Mouse (Mus musculus): Measurements from ENCODE around the gene Peli2. TPM values are rescaled to one million over a fixed set of nuclear protein-coding genes. Genes with fewer than 3 reads are reported as not detected.

The Peli2 gene
- polyA plus RNA-seq, 1 experiment from 2014 or later = 8.0 TPM

- no peaks in the 10 kb centered on the region for H3K27me3 ChIP-seq (replicated peaks; ENCODE audit: control insufficient read depth, insufficient read depth, low read length)
- ATAC-seq = peak; percentile 64; the same call in 1 of the 2 replicates
- WGBS = 36% methylated on average over 4 of the region's 4 CpGs
- no peak overlapping the region for H3K4me3 ChIP-seq (ENCODE audit: low read length)
- no peak overlapping the region for H3K27ac ChIP-seq (ENCODE audit: low read depth, low read length)
- no peak overlapping the region for H3K9ac ChIP-seq (ENCODE audit: low read depth, low read length)
- no peaks in the 10 kb centered on the region for H3K36me3 ChIP-seq (ENCODE audit: control insufficient read depth, insufficient read depth, low read length)
- no peak overlapping the region for H3K4me2 ChIP-seq (ENCODE audit: low read length)
- H3K9me3 ChIP-seq (ENCODE audit: control insufficient read depth, low read length) = no peaks in the 10 kb centered on the region
- H3K4me1 ChIP-seq (ENCODE audit: control insufficient read depth, insufficient read depth, low read depth, low read length) = peaks cover 10% of the 10 kb centered on the region
Observed at GRCm38 (mm10) chr14:48143141-48143540, 22.5 kb downstream of the Peli2 start.

GRCm38 (mm10) chr14:48144330-48144729, 23.7 kb downstream of the Peli2 start:
- no peaks in the 10 kb centered on the region for H3K9me3 ChIP-seq (ENCODE audit: control insufficient read depth, low read length)
- H3K4me3 ChIP-seq (ENCODE audit: low read length) = no peak overlapping the region
- no peak for ATAC-seq
- H3K9ac ChIP-seq (ENCODE audit: low read depth, low read length) = no peak overlapping the region
- H3K36me3 ChIP-seq (ENCODE audit: control insufficient read depth, insufficient read depth, low read length) = no peaks in the 10 kb centered on the region
- no peaks in the 10 kb centered on the region for H3K27me3 ChIP-seq (replicated peaks; ENCODE audit: control insufficient read depth, insufficient read depth, low read length)
- H3K27ac ChIP-seq (ENCODE audit: low read depth, low read length) = no peak overlapping the region
- H3K4me2 ChIP-seq (ENCODE audit: low read length) = no peak overlapping the region
- 93% methylated on average over 17 of the region's 17 CpGs for WGBS
- peaks cover 10% of the 10 kb centered on the region for H3K4me1 ChIP-seq (ENCODE audit: control insufficient read depth, insufficient read depth, low read depth, low read length)

- no peak for ATAC-seq
- 87% methylated on average over 6 of the region's 6 CpGs for WGBS
- Histone ChIP-seq H3K4me2 (ENCODE audit: low read length) (no peak overlapping the region), H3K27ac (ENCODE audit: low read depth, low read length) (no peak overlapping the region), H3K4me3 (ENCODE audit: low read length) (no peak overlapping the region), H3K27me3 (replicated peaks; ENCODE audit: control insufficient read depth, insufficient read depth, low read length) (no peaks in the 10 kb centered on the region), H3K9ac (ENCODE audit: low read depth, low read length) (no peak overlapping the region), H3K9me3 (ENCODE audit: control insufficient read depth, low read length) (no peaks in the 10 kb centered on the region), H3K36me3 (ENCODE audit: control insufficient read depth, insufficient read depth, low read length) (no peaks in the 10 kb centered on the region), H3K4me1 (ENCODE audit: control insufficient read depth, insufficient read depth, low read depth, low read length) (peaks cover 7% of the 10 kb centered on the region)
Observed at GRCm38 (mm10) chr14:48147688-48148087, 27.1 kb downstream of the Peli2 start.

DNA sequence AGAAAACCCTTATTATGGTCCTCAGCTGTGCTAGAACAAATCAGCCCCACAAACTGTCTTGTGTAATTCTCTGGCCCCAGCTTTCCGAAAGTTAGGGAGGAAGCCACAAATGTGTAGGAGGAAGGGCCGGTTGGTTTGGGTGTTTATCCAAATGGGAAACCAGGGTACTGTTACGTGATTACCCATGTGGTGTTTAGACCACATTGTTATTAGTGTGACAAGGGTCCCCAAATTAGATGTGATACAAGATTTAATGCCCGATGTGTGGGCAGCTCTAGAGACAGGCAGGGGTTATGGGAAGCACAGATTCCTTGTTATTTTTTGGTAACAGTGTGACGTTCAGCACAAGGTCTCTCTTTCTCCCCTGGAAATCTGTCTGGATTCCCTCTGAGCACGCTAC, 28.0 kb downstream of the Peli2 start:
- no peak overlapping the region for H3K9ac ChIP-seq (ENCODE audit: low read depth, low read length)
- no peak for ATAC-seq
- no peaks in the 10 kb centered on the region for H3K27me3 ChIP-seq (replicated peaks; ENCODE audit: control insufficient read depth, insufficient read depth, low read length)
- no peak overlapping the region for H3K27ac ChIP-seq (ENCODE audit: low read depth, low read length)
- H3K4me1 ChIP-seq (ENCODE audit: control insufficient read depth, insufficient read depth, low read depth, low read length) = peaks cover 1% of the 10 kb centered on the region
- no peaks in the 10 kb centered on the region for H3K9me3 ChIP-seq (ENCODE audit: control insufficient read depth, low read length)
- H3K4me3 ChIP-seq (ENCODE audit: low read length) = no peak overlapping the region
- no peaks in the 10 kb centered on the region for H3K36me3 ChIP-seq (ENCODE audit: control insufficient read depth, insufficient read depth, low read length)
- no peak overlapping the region for H3K4me2 ChIP-seq (ENCODE audit: low read length)
- 87% methylated on average over 6 of the region's 6 CpGs for WGBS

GRCm38 (mm10) chr14:48149351-48149750, 28.7 kb downstream of the Peli2 start:
- H3K27me3 ChIP-seq (replicated peaks; ENCODE audit: control insufficient read depth, insufficient read depth, low read length) = no peaks in the 10 kb centered on the region
- H3K9me3 ChIP-seq (ENCODE audit: control insufficient read depth, low read length) = no peaks in the 10 kb centered on the region
- no peak overlapping the region for H3K9ac ChIP-seq (ENCODE audit: low read depth, low read length)
- H3K4me2 ChIP-seq (ENCODE audit: low read length) = no peak overlapping the region
- H3K36me3 ChIP-seq (ENCODE audit: control insufficient read depth, insufficient read depth, low read length) = no peaks in the 10 kb centered on the region
- no peak for ATAC-seq
- 88% methylated on average over 9 of the region's 9 CpGs for WGBS
- no peak overlapping the region for H3K4me3 ChIP-seq (ENCODE audit: low read length)
- H3K4me1 ChIP-seq (ENCODE audit: control insufficient read depth, insufficient read depth, low read depth, low read length) = no peaks in the 10 kb centered on the region
- no peak overlapping the region for H3K27ac ChIP-seq (ENCODE audit: low read depth, low read length)

- Histone ChIP-seq H3K36me3 (ENCODE audit: control insufficient read depth, insufficient read depth, low read length) (no peaks in the 10 kb centered on the region), H3K9ac (ENCODE audit: low read depth, low read length) (no peak overlapping the region), H3K9me3 (ENCODE audit: control insufficient read depth, low read length) (no peaks in the 10 kb centered on the region), H3K27me3 (replicated peaks; ENCODE audit: control insufficient read depth, insufficient read depth, low read length) (no peaks in the 10 kb centered on the region), H3K4me2 (ENCODE audit: low read length) (no peak overlapping the region), H3K4me3 (ENCODE audit: low read length) (no peak overlapping the region), H3K4me1 (ENCODE audit: control insufficient read depth, insufficient read depth, low read depth, low read length) (peaks cover 2% of the 10 kb centered on the region; the same call in 1 of the 2 replicates), H3K27ac (ENCODE audit: low read depth, low read length) (no peak overlapping the region)
- no peak for ATAC-seq
- 95% methylated on average over 1 of the region's 1 CpGs for WGBS
Observed at GRCm38 (mm10) chr14:48150903-48151302, 30.3 kb downstream of the Peli2 start.

DNA sequence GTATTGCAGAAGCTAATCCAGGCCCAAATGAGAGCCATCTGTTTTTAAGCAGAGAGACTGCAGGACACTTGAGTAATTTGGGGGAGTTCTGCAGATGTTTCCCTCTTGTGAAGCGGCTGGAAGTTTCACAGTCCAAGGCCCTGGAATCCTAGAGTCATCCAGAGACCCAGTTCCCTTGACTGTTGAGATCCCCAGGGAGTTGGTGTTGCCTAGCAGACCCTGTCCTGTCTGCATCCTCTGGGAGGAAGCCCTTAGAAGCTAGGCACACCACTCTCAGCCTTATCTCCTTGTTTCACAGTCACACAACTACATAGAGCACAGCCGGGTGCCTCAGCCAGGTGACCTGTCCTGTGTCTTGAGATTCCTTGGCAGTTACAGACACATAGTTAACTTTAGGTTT, 30.9 kb downstream of the Peli2 start:
- WGBS = 90% methylated on average over 2 of the region's 2 CpGs
- Histone ChIP-seq H3K9me3 (ENCODE audit: control insufficient read depth, low read length) (no peaks in the 10 kb centered on the region), H3K4me3 (ENCODE audit: low read length) (no peak overlapping the region), H3K9ac (ENCODE audit: low read depth, low read length) (no peak overlapping the region), H3K36me3 (ENCODE audit: control insufficient read depth, insufficient read depth, low read length) (no peaks in the 10 kb centered on the region), H3K27me3 (replicated peaks; ENCODE audit: control insufficient read depth, insufficient read depth, low read length) (no peaks in the 10 kb centered on the region), H3K27ac (ENCODE audit: low read depth, low read length) (no peak overlapping the region), H3K4me2 (ENCODE audit: low read length) (no peak overlapping the region), H3K4me1 (ENCODE audit: control insufficient read depth, insufficient read depth, low read depth, low read length) (peaks cover 2% of the 10 kb centered on the region; the same call in 1 of the 2 replicates)
- no peak for ATAC-seq

DNA sequence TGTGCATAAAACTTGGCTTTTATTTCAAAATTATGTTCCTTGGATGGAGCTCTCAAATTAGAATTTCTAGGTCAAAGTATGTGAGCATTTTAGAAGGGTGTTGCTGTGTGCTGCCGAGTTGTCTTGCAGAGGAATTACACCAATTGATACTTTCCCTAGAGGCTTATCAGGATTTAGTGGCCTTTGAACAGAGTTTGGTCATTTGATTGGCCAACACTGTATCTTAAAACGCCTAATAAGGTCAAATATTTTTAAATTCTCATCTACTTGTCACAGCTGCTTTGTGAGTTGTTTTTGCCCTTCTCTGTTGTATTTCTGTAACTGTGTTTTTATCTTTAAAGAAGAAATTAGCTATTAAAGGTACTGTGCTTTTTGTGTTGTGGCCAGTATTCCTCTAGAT, 32.4 kb downstream of the Peli2 start:
- WGBS = 82% methylated on average over 2 of the region's 2 CpGs
- no peak for ATAC-seq
- H3K27me3 ChIP-seq (replicated peaks; ENCODE audit: control insufficient read depth, insufficient read depth, low read length) = no peaks in the 10 kb centered on the region

GRCm38 (mm10) chr14:48153865-48154511, 33.4 kb downstream of the Peli2 start:
- Histone ChIP-seq H3K4me1 (ENCODE audit: control insufficient read depth, insufficient read depth, low read depth, low read length) (peaks cover 2% of the 10 kb centered on the region; the same call in 1 of the 2 replicates), H3K9ac (ENCODE audit: low read depth, low read length) (no peak overlapping the region), H3K9me3 (ENCODE audit: control insufficient read depth, low read length) (no peaks in the 10 kb centered on the region), H3K27ac (ENCODE audit: low read depth, low read length) (no peak overlapping the region), H3K27me3 (replicated peaks; ENCODE audit: control insufficient read depth, insufficient read depth, low read length) (no peaks in the 10 kb centered on the region), H3K36me3 (ENCODE audit: control insufficient read depth, insufficient read depth, low read length) (no peaks in the 10 kb centered on the region), H3K4me3 (ENCODE audit: low read length) (no peak overlapping the region), H3K4me2 (ENCODE audit: low read length) (no peak overlapping the region)
- WGBS = 85% methylated on average over 5 of the region's 5 CpGs
- ATAC-seq = no peak

More for the DNA sequence above, 32.4 kb downstream of the Peli2 start:
- Histone ChIP-seq H3K4me3 (ENCODE audit: low read length) (no peak overlapping the region), H3K9ac (ENCODE audit: low read depth, low read length) (no peak overlapping the region), H3K27ac (ENCODE audit: low read depth, low read length) (no peak overlapping the region), H3K4me1 (ENCODE audit: control insufficient read depth, insufficient read depth, low read depth, low read length) (peaks cover 2% of the 10 kb centered on the region; the same call in 1 of the 2 replicates), H3K9me3 (ENCODE audit: control insufficient read depth, low read length) (no peaks in the 10 kb centered on the region), H3K36me3 (ENCODE audit: control insufficient read depth, insufficient read depth, low read length) (no peaks in the 10 kb centered on the region), H3K4me2 (ENCODE audit: low read length) (no peak overlapping the region)

Measured in hindbrain, embryonic 16.5 days (tissue).